Mouse (Mus musculus) megakaryocyte, embryonic 14.5 days (primary cell): ENCODE measurements around the gene St6gal1.

Source experiments
- FLI1 ChIP-seq: IDR thresholded peaks from 2 replicates; pipeline ENCODE4 v1.6.1; 2012; ENCODE audit warnings: low read length, inconsistent platforms, mixed read lengths
- GATA1 ChIP-seq: IDR thresholded peaks from 3 replicates; pipeline ENCODE4 v1.6.1; 2012; ENCODE audit warnings: mixed read lengths, low read length, inconsistent platforms, borderline replicate concordance

DNA sequence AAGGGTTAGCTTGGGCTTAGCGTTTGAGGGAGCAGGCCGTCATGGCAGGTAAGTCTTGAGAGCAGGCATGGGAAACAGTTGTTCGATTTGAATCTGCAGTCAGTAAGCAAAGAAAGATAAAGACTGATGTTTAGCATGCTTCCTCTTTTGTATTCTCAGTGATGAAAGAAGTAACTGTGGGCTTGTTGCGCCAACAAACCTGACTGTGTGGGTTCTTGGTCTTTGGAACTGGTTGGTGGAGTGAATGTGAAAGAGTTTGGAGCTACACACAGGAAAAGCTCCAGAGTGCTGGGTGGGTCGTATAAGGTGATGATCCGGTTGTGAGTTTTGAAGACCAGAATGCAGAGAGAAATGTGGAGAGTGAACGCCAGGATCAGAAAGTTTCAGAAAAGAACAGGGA is 28.9 kb upstream of the St6gal1 start:
- TF ChIP-seq GATA1 (no peak), FLI1 (no peak)
